Mouse (Mus musculus) hindbrain, embryonic 12.5 days (tissue): ENCODE data around the gene Gm45785. TPM values are rescaled to one million over a fixed set of nuclear protein-coding genes. Genes with fewer than 3 reads are reported as not detected.

Source experiments
- polyA plus RNA-seq: library from polyadenylated mRNA; unstranded; fragments of >200 nt; fragmentation: Nextera tagmentation; extraction: Ambion mirVana; gene quantifications from 2 replicates; pipeline ENCODE4 v1.2.1, GENCODE M21; 2016

Gm45785 gene
- polyA plus RNA-seq, 1 experiment from 2014 or later: not detected

Other genes starting within 250 kb of the Gm45785 start
- not detected in 2 replicates for gene Olfr61, start 227.4 kb downstream of the Gm45785 start, polyA plus RNA-seq
- not detected in 2 replicates for gene Olfr53, start 209.9 kb downstream of the Gm45785 start, polyA plus RNA-seq
- not detected in 2 replicates for gene Olfr539, start 196.4 kb downstream of the Gm45785 start, polyA plus RNA-seq
- gene Olfr45, start 174.4 kb downstream of the Gm45785 start, polyA plus RNA-seq: not detected in 2 replicates
- not detected in 2 replicates for gene Olfr541, start 159.1 kb downstream of the Gm45785 start, polyA plus RNA-seq
- not detected in 2 replicates for gene Cyp2e1, start 92.6 kb downstream of the Gm45785 start, polyA plus RNA-seq
- 0.19 and 0.36 TPM in 2 replicates for gene Syce1, start 68.5 kb downstream of the Gm45785 start, polyA plus RNA-seq
- gene Zfp941, start 34.2 kb downstream of the Gm45785 start, polyA plus RNA-seq: 12.3 and 13.4 TPM in 2 replicates
- 0.93 TPM in 1 of 2 replicates, not detected in the other for gene Urah, start 21.3 kb downstream of the Gm45785 start, polyA plus RNA-seq
- gene Scgb1c1, start 10.8 kb downstream of the Gm45785 start, polyA plus RNA-seq: not detected in 2 replicates
- gene Odf3, start 8.5 kb downstream of the Gm45785 start, polyA plus RNA-seq: not detected in 2 replicates
- 82.3 and 88.5 TPM in 2 replicates for gene Ric8a, start 626 bp upstream of the Gm45785 start, polyA plus RNA-seq
- 30.9 and 33.4 TPM in 2 replicates for gene Bet1l, start 1.2 kb upstream of the Gm45785 start, polyA plus RNA-seq
- 279 and 282 TPM in 2 replicates for gene Psmd13, start 25.6 kb upstream of the Gm45785 start, polyA plus RNA-seq
- gene Sirt3, start 26.0 kb upstream of the Gm45785 start, polyA plus RNA-seq: 25.8 and 27.1 TPM in 2 replicates
- 0.81 TPM in 1 of 2 replicates, not detected in the other for gene Cox8b, start 44.1 kb upstream of the Gm45785 start, polyA plus RNA-seq
- gene Nlrp6, start 64.6 kb upstream of the Gm45785 start, polyA plus RNA-seq: 0.13 and 0.27 TPM in 2 replicates
- gene Pgghg, start 85.1 kb upstream of the Gm45785 start, polyA plus RNA-seq: 15.5 and 16.8 TPM in 2 replicates
- 0.43 and 1.6 TPM in 2 replicates for gene Ifitm5, start 94.0 kb upstream of the Gm45785 start, polyA plus RNA-seq
- 0.97 TPM in 1 of 2 replicates, not detected in the other for gene Gm45717, start 99.6 kb upstream of the Gm45785 start, polyA plus RNA-seq
- gene Ifitm2, start 99.7 kb upstream of the Gm45785 start, polyA plus RNA-seq: 326 and 340 TPM in 2 replicates
- 8.8 and 9.1 TPM in 2 replicates for gene Ifitm1, start 110.9 kb upstream of the Gm45785 start, polyA plus RNA-seq
- gene Ifitm3, start 154.4 kb upstream of the Gm45785 start, polyA plus RNA-seq: 22.5 and 26.0 TPM in 2 replicates
- gene Ifitm6, start 161.6 kb upstream of the Gm45785 start, polyA plus RNA-seq: not detected in 2 replicates
- gene Gm17387, start 172.8 kb upstream of the Gm45785 start, polyA plus RNA-seq: not detected in 2 replicates
- gene B4galnt4, start 204.8 kb upstream of the Gm45785 start, polyA plus RNA-seq: 46.1 and 46.5 TPM in 2 replicates
- gene Pkp3, start 221.9 kb upstream of the Gm45785 start, polyA plus RNA-seq: 3.1 and 4.5 TPM in 2 replicates
- gene Sigirr, start 244.2 kb upstream of the Gm45785 start, polyA plus RNA-seq: 1.7 and 2.6 TPM in 2 replicates